Mouse (Mus musculus) layer of hippocampus, adult 18-20 months (tissue): Measurements from ENCODE around the gene 4430402I18Rik. TPM values are rescaled to one million over a fixed set of nuclear protein-coding genes. Genes with fewer than 3 reads are reported as not detected.

Source experiments
- DNase-seq, 2 experiments: peaks; one replicate each; pipeline ENCODE4 v3.0.0; 2022; ENCODE audit warnings: low spot score in 2 of 2
- total RNA-seq, 2 experiments: library from RNA; stranded (reverse); gene quantifications; 2 replicates each; pipeline ENCODE4 v1.2.3; 2021

Gene 4430402I18Rik
- total RNA-seq, 2 experiments from 2014 or later: 5.4 to 8.5 TPM

- DNase-seq: peak; percentile 78 to 89
Measured at GRCm38 (mm10) chr19:28902806-28903205, 64.8 kb downstream of the 4430402I18Rik start.

GRCm38 (mm10) chr19:28902111-28902510 lies 65.5 kb downstream of the 4430402I18Rik start:
- DNase-seq: no peak

GRCm38 (mm10) chr19:28900771-28901170 lies 66.8 kb downstream of the 4430402I18Rik start:
- DNase-seq: no peak

GRCm38 (mm10) chr19:28897497-28897896 lies 70.1 kb downstream of the 4430402I18Rik start:
- DNase-seq: peak in 1 of 2 experiments; percentile 48

- DNase-seq: peak in 1 of 2 experiments; percentile 37
Measured at GRCm38 (mm10) chr19:28896639-28897038, 71.0 kb downstream of the 4430402I18Rik start.

GRCm38 (mm10) chr19:28891864-28892263 lies 75.7 kb downstream of the 4430402I18Rik start:
- no peak for DNase-seq

- DNase-seq: peak; percentile 59 to 84
Measured at GRCm38 (mm10) chr19:28891238-28891637, 76.4 kb downstream of the 4430402I18Rik start.

GRCm38 (mm10) chr19:28889251-28889650 lies 78.3 kb downstream of the 4430402I18Rik start:
- no peak for DNase-seq

- DNase-seq: no peak
Measured at GRCm38 (mm10) chr19:28888496-28888895, 79.1 kb downstream of the 4430402I18Rik start.

- DNase-seq: peak in 1 of 2 experiments; percentile 44
Measured at GRCm38 (mm10) chr19:28883126-28883525, 84.5 kb downstream of the 4430402I18Rik start.

- DNase-seq: no peak
Measured at GRCm38 (mm10) chr19:28879476-28879875, 88.1 kb downstream of the 4430402I18Rik start.

- no peak for DNase-seq
Measured at GRCm38 (mm10) chr19:28870351-28870750, 97.2 kb downstream of the 4430402I18Rik start.

- DNase-seq: no peak
Measured at GRCm38 (mm10) chr19:28869251-28869855, 98.2 kb downstream of the 4430402I18Rik start.

GRCm38 (mm10) chr19:28865501-28865900 lies 102.1 kb downstream of the 4430402I18Rik start:
- DNase-seq: peak in 1 of 2 experiments; percentile 26

GRCm38 (mm10) chr19:28864981-28865380 lies 102.6 kb downstream of the 4430402I18Rik start:
- peak in 1 of 2 experiments; percentile 59 for DNase-seq

GRCm38 (mm10) chr19:28863626-28864025 lies 104.0 kb downstream of the 4430402I18Rik start:
- no peak for DNase-seq

- DNase-seq: no peak
Measured at GRCm38 (mm10) chr19:28860246-28860645, 107.4 kb downstream of the 4430402I18Rik start.

GRCm38 (mm10) chr19:28854831-28855230 lies 112.8 kb downstream of the 4430402I18Rik start:
- DNase-seq: no peak

GRCm38 (mm10) chr19:28852001-28852400 lies 115.6 kb downstream of the 4430402I18Rik start:
- no peak for DNase-seq

- no peak for DNase-seq
Measured at GRCm38 (mm10) chr19:28850510-28850909, 117.1 kb downstream of the 4430402I18Rik start.

GRCm38 (mm10) chr19:28844946-28845710 lies 122.5 kb downstream of the 4430402I18Rik start:
- DNase-seq: no peak
